Mouse (Mus musculus) cerebellum, postnatal 36 days (tissue): Measurements from ENCODE around the gene Tcta.
"Not testable (repeated sequence)": the region's sequence is repeated elsewhere in the genome, so short reads cannot be mapped to it uniquely, and the experiment has no call there.

Experiments used
- DNase-seq, 2 experiments: peaks; one replicate each; pipeline ENCODE4 v3.0.0; 2021 to 2022; ENCODE audit warnings: mixed read lengths in 2 of 2

The Tcta gene

GRCm38 (mm10) chr9:108308141-108308540 lies 2.2 kb upstream of the Tcta start:
- DNase-seq = no peak

DNA sequence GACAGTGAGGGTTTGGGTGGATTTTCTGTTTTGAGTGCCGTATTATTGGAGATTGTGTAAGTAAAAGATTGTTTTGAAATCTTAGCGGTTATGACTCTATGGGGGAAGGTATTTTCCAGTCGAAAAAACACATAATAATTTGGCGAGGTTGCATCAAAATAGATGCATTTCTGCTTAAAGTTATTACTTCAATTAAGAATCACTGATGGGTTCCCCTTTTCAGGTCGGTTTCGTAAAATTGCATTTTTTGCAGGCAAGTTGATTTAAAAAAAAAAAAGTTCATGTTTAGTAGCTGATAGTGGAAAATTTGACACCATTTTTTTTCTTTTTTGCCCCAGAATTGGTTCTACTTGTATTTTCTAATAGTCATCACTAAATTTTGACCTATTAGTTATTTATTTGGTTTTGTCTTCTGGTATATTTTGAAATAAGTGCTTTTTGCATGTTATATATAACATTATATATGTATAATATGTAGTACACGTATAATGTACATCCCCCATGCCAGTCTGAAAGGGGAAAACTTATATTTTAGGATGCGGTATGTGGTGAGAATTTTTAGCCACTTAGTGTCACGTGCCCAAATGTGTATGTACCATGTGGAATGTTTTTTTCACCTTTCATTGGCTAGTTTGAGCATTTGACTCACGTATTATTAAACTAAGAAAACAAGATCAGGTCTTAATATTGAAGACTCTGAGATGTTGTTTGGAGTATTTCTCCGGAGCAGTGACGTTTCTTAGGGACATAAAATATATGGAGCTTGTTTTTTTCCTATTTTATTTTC lies 1.3 kb upstream of the Tcta start:
- DNase-seq = no peak

DNA sequence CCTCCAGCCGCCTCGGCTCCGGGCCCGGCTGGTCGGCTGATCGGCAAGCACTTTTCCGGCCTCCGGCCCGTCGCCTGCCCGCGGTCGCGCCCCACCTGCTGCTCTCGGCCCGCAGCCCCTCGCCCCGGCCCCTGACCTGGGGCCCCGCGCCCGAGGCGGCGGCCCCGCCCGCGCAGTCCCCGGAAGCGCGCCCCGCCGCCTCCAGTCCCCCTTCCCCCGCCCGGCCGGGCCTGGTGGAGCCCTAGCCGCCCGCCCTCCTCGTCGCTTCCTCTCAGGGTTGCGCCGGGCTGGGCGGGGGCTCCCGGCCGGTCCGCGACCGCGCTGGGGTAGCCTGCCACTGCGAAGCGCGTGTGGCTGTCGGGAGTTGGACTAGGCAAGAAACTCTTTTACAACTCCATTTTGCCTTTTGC lies 616 bp upstream of the Tcta start:
- DNase-seq = peak in 1 of 2 experiments; percentile 74

DNA sequence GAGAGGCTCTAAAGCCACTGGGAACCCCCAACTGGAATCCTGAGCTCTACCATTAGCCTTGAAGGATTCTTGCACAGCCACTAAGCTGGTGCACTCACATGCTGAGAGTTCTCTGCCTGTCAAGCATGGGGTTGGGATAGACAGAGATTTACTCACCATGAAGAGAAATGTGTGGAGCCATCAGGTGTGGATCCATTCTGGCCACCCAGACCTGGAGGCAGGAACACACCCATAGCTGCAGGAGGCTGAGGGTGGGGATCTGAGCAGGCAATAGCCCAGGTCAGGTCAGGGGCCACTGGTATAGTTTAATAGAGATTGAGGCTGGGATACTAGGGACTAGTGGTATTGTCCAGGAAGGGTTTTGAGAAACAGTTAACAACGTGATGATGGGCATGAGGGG lies 790 bp downstream of the Tcta start:
- no peak for DNase-seq

- DNase-seq = no peak
Measured at GRCm38 (mm10) chr9:108304716-108305115, 1.2 kb downstream of the Tcta start.

- no peak for DNase-seq
Measured at GRCm38 (mm10) chr9:108301853-108302252, 4.1 kb downstream of the Tcta start.

DNA sequence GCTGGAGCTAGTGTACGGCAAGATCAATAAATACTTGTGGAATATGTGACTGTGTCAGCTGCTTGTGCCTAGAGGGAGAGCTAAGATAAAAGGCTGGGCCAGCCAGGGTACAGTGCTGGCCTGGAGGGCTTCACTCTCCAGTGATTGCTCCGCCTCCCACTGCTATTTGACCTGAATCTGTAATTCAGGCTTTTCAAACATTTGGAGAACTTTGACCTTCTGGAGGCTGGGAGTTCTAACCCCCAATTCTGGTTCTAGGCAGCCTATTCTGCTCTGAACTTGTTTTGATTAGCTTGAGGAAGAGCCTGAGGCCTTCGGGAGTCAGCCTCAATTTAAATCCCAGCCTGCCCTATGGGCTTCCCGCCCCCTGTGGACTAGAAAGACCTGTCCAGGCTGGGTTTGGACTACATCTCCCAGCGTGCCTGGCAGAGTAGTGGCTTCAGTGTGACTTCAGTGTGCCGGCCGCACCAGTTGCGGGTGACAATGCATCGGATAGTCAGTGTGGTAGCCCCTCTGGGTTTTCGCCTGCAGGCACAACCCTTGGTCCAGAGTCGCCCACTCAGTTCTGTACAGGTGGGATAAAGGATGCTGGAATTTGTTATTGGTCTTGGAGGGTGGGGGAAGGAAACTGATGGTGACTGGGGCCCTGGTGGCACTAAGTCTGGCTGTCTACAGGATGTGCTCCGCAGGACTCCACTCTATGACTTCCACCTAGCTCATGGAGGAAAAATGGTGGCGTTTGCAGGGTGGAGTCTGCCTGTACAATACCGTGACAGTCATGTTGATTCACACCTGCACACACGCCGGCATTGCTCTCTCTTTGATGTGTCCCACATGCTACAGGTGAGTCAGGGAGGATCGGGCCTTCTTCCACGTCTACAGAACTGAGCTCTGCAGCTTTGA lies 9.3 kb downstream of the Tcta start, which contains the start of gene Amt:
TSS of gene Amt (plus strand) at position 401 of the 903 bp plus-strand sequence.
- DNase-seq = peak; percentile 50 to 57

GRCm38 (mm10) chr9:108290773-108291172 lies 15.2 kb downstream of the Tcta start:
- no peak for DNase-seq

- DNase-seq = peak; percentile 87 to 89
Measured at GRCm38 (mm10) chr9:108290016-108290750, 15.8 kb downstream of the Tcta start, which contains the start of gene Nicn1. Nicn1 (plus strand) TSS chr9:108290429.

DNA sequence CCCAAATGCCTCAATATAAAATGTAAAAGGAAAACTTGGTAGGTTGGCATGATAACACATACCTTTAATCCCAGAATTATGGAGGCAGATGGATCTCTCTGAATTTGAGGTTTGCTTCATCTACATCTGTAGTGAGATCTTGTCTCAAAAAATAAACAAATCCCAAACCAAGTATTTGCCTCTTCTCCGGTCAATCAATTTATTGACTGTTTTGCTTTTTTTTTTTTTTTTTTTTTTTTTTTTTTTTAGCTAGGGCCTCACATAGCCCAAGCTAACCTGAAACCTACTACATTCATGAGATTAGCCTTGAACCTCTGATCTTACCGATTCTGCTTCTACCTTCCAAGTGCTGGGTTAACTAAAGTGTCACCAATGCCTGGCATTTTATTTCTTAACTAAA lies 16.6 kb downstream of the Tcta start:
- no peak for DNase-seq

- not testable (repeated sequence) for DNase-seq
Measured at GRCm38 (mm10) chr9:108287526-108288238, 18.3 kb downstream of the Tcta start.

- DNase-seq = peak; percentile 72 to 83
Measured at GRCm38 (mm10) chr9:108284410-108284809, 21.6 kb downstream of the Tcta start.

DNA sequence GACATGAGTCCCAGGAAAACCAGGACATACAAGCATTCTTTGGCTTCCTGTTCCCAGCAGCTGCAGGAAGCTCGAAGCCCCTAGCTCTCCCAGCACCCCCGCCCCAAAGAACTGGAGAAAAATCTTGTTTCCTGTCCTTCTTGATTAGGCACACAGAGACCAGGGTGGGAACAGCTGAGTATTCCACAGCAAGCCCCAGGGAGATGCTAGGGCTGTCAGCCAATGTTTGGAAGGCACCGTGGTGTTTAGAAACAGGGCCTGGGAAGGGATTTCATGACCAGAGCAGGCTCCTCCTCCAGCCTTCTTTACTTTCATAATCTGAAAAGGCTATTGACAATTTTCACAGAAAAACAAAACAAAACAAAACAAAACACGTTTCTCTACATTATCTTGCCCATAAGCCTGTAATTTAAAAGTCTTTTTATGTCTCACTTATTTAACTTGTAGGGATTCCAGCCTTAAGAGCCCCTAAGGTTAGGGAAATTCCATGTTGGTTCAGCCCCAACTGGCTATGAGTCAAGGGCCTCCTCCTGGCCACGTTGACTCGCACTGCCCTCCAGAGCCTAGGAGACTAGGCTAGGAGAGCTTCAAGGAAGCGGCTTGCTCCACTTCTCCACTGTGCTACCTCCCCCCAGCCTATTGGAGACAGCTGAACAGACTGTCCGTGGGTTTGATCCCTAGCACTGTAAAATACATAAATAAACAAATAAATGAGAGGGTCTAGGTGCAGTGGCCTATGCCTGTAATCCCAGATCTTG lies 25.7 kb downstream of the Tcta start:
- DNase-seq = no peak

GRCm38 (mm10) chr9:108278697-108279450 lies 27.1 kb downstream of the Tcta start:
- no peak for DNase-seq

DNA sequence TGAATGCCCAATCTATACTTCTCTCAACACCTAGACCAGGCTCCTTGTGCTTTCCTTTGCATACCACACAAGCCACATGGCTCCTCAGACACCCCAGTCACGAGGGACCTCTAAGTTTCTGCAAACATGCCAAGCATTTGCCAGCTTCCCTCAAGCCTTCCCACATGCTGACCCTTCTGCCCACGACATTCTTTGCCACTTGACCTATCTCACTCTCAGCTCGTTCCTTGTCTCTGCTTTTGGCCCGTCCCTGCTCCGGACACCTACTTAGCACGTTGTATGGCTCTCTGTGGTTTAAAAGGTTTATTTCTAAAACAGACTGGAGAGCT lies 30.7 kb downstream of the Tcta start:
- DNase-seq = no peak

DNA sequence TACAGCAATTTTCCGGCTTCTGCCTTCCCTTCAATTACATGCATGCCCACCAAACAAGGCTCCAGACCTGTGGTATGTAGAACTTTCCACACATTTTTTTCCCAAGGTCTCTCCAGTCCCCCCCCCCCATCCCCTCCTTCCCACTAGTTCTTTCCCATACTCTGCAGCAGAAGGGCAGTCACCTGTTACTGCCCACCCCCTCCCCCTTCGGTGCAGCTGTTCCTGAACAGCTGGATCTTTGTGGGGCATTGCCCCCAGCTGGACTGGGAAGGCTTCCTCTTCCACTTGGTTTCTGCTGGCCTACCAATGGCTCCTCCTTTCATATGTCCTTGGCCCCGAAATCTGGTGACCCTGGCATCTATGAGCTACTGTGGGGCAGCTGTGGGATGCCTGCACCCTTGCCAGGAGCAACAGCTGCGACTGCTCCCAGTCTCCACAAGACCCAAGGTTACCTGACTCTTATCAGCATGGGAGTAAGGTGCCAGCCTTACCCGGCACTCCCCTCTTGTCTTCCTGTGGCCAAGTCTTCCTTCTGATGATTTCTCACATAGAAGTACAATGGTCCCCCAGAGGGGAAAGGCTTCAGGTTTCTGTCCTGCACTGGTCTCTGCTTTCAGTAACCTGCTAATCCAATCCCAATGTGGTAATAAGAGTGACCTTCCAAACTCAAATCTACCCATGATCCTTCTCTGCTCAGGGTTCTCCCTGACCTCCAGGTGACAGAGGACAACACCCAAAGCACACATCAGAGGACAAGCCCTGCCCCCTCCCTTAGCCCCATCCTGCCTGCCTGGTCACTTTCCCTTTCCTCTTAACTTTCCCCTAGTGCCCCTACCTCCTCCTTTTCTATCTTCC lies 31.3 kb downstream of the Tcta start:
- DNase-seq = no peak

- DNase-seq = no peak
Measured at GRCm38 (mm10) chr9:108273485-108273884, 32.5 kb downstream of the Tcta start.

DNA sequence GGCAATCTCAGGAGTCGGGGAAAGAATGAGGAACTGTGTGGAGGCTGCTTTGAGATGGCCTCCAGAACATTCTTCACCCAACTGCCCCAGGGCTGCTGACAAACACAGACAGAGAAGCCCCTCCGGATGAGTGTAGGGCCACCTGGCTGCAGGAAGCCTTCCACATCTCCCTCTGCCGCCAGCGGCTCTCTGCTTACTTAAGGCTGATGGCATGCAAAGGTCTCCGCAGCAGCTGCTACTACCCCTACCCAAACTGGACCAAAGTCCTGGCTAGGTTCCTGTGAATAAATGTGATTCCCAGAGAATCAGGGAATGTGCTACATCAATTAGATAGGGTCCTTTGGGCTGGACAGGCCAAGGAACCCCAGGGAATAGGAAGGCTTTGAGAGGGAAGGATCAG lies 33.3 kb downstream of the Tcta start:
- no peak for DNase-seq

GRCm38 (mm10) chr9:108271941-108272340 lies 34.0 kb downstream of the Tcta start:
- DNase-seq = no peak

DNA sequence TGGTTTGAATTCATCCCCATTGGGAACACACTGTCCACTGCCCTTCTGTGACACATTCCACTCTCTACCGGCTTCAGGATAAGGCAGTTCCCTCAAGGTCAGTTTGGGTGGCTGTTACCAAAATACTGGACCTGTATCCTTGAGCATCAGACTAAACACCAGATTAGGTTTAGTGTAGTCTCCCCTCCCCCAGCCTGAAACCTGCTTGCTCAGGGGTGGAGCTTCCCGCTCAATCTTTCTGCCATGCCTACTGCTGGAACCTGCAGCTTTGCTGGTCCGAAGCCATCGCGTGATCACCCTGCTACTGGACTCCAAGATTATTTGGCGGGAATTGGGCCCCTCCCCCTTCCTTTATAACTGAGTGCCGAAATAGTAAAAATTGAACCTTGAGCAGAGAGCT lies 37.3 kb downstream of the Tcta start:
- DNase-seq = not testable (repeated sequence)
